Mouse (Mus musculus): ENCODE results near the gene Prkce.

Prkce gene

DNA sequence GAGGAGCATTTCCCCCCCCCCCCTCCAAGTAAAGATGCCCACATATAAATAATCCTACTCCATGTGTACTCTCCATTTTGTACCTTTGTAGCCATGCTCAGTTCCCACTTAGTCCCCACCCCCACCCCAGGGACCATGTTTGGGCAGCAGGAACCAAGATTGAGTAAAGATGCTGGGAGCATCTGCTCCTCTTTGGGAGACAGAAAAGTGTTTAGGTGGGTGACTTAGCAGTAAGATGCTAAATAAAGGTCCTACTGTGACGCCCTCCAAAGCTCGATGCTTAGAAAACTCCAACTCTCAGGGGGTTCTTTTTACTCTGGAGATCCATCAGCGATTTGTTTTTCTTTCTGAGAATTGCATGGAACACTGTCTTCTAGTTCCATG lies 270.7 kb downstream of the Prkce start:
- in situ Hi-C loops (cut with MseI, MboI) = no loop called here

DNA sequence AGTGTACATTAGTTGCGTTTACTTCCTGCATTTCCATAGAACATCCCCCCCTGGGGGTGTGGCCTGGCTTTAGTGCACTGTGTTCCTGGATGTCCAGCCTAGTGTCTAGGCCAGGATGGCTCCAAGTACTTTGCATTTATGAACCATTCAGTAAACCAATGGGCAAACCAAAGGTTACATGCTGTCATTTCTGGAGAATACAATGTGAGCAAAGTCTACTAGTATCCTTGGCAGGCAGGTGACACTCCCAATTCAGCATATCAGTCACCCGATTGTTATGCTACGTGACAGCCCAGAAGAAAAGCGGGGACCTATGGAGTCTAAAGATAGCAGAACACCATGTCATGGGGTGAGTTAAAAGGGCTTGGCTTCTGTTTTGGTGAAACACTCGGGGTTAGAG lies 271.2 kb downstream of the Prkce start:
- in situ Hi-C loops (cut with MseI, MboI) = no loop called here

- in situ Hi-C loops (cut with MseI, MboI) = no loop called here
Observed at GRCm38 (mm10) chr17:86441098-86441497, 273.5 kb downstream of the Prkce start.

DNA sequence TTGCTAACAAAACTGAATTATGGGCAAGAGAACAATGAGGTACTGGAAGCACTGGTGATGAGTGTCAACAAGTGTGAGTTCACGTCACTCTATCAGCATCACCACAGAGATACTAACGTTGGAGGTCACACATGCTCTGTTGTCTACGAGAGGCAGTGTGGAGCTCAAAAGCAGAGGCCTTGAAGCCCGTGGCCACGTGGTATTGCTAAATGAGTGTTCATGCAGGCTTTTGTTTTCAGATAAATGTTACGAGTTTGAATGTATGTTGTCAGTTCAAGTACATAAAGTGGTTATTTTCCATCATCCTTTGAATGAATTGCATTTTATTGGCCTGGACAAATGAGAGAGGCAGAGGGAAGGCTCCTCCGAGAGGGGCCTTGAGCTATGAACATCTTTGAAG lies 276.3 kb downstream of the Prkce start:
- in situ Hi-C loops (cut with MseI, MboI) = no loop called here

DNA sequence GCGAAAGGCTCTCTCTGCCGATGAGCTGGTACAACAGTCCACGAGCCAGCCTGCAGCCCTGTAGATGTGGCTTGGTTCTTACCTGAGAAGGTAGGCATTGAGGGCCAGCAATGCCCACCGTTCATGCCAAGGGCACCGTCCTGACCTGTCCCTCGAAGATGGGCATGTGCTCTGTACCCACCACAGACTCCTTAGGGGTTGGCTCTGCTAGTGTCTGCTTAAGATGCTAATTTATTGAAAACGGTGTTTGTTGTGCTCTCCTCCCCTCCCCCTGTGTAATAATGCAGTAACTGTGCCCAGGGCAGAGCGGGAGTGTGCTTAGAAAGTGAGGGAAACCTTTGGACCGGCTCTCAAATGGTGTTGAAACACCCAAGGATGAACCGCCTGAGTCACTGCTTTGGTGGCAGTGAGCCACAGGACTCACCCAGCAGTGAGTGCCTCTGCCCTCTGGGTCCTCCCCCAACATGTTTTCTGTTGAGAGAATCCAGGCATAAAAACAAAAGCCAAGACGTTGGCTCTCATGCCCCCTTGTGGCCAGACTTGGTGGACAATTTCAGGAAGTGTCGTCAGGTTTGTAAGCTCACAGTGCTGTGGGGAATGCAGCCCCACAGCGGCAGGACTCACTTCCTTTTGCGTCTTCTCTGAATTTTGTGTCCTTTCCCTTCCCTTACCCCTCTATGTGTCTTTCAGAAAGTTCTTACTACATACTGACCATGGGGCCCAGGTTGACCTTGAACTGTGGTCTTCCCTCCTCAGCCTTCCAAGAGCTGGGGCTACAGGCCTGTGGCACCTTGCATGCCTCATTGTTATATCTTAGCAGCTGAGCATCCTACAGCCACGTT lies 277.2 kb downstream of the Prkce start:
- in situ Hi-C loops (cut with MseI, MboI) = loop anchor here in 1 of 2 experiments (5.0 kb wide), 1 partner anchor 272 kb away; no protein-coding TSS in a partner anchor

- in situ Hi-C loops (cut with MseI, MboI) = loop anchor here in 1 of 2 experiments (5.0 kb wide), 1 partner anchor 273 kb away; no protein-coding TSS in a partner anchor
Observed at GRCm38 (mm10) chr17:86445420-86445720, 277.8 kb downstream of the Prkce start.

DNA sequence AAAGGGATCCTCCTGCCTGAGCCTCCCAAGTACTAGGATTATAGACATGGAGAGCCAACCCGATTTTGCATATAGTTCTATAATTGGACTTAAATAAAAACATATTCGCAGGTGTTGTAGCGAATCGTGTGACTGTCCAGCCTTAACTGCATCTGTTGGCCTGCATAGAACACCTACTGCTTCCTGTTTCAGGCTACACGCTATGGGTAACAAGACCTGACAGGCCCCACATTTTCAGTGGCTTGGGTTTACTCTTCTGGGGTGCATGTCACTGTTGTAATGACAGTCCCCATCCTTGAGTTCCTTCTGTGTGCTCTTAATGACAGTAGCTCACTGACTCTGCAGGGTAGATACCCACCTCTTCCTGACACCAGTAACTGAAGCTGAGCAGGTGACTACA lies 278.3 kb downstream of the Prkce start:
- in situ Hi-C loops (cut with MseI, MboI) = loop anchor here in 1 of 2 experiments (5.0 kb wide), 1 partner anchor 274 kb away; no protein-coding TSS in a partner anchor

DNA sequence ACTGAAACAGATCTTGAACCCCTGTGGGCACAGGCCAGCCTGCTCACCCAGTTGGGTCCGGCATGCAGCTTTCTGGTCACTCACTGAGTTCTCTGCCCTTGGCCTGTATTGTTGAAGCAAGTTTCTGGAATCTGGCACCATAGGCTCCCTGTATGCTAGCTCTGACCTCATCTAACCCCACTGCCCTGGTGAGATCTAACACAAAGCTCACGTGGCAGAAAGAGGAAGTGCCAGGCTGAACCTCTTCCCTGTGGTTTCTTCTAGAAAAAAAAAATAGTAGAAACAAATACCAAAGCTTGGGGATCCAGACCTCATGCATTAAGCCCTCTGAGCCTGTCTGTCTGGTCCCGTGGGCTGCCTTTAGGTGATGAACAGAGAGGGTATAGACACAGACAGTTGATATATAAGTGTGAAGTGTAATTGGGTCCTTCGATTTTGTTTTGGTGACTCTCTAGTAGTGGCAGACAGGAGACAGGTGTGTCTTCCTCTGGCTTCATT lies 279.6 kb downstream of the Prkce start:
- in situ Hi-C loops (cut with MseI, MboI) = loop anchor here in 1 of 2 experiments (5.0 kb wide), 1 partner anchor 275 kb away; no protein-coding TSS in a partner anchor

GRCm38 (mm10) chr17:86452934-86453333 lies 285.3 kb downstream of the Prkce start:
- in situ Hi-C loops (cut with MseI, MboI) = loop anchor here in 1 of 2 experiments (10.0 kb wide), 1 partner anchor 288 kb away; the partner anchor contains the start of gene Prkce

- in situ Hi-C loops (cut with MseI, MboI) = loop anchor here in 1 of 2 experiments (10.0 kb wide), 1 partner anchor 289 kb away; the partner anchor contains the start of gene Prkce
Observed at GRCm38 (mm10) chr17:86453673-86454350, 286.2 kb downstream of the Prkce start.

DNA sequence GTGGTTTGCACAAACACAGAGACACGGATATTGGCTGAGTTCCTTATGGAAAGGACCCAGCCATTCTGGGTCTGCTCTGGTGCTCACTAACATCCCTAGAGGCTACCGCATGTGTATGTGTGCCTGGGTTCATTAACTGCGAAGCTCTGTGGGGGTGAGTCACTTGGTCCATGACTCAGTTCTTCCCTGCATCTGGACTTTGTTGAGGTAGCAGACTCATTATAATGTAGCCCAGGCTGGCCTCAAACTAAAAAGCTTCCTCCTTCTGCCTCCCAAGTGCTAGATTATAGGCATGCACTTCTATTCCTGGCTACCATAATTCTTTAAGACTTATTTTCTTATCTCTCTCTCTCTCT lies 286.7 kb downstream of the Prkce start:
- in situ Hi-C loops (cut with MseI, MboI) = loop anchor here in 1 of 2 experiments (10.0 kb wide), 1 partner anchor 290 kb away; the partner anchor contains the start of gene Prkce

DNA sequence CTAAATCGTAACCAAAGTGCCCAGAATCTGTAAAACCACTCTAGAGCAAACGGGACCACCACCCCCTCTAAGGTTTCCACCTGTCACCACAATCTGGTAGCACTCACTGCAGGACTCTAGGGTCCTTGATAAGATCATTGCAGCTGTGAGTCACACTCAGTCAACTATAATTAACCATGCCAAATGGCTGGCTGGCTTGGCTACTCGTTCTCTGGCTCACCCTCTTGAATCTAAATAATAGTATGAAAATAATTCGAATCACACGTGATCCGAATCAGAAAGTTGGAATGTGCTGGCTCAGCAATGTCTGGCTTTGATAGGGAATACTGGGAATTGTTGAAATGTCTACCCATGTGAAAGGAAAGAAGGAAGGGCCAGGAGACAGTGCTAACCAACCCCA lies 288.9 kb downstream of the Prkce start:
- in situ Hi-C loops (cut with MseI, MboI) = loop anchor here in 1 of 2 experiments (10.0 kb wide), 1 partner anchor 292 kb away; the partner anchor contains the start of gene Prkce

- in situ Hi-C loops (cut with MseI, MboI) = loop anchor here in 1 of 2 experiments (10.0 kb wide), 1 partner anchor 294 kb away; the partner anchor contains the start of gene Prkce
Observed at GRCm38 (mm10) chr17:86458302-86458980, 290.9 kb downstream of the Prkce start.

DNA sequence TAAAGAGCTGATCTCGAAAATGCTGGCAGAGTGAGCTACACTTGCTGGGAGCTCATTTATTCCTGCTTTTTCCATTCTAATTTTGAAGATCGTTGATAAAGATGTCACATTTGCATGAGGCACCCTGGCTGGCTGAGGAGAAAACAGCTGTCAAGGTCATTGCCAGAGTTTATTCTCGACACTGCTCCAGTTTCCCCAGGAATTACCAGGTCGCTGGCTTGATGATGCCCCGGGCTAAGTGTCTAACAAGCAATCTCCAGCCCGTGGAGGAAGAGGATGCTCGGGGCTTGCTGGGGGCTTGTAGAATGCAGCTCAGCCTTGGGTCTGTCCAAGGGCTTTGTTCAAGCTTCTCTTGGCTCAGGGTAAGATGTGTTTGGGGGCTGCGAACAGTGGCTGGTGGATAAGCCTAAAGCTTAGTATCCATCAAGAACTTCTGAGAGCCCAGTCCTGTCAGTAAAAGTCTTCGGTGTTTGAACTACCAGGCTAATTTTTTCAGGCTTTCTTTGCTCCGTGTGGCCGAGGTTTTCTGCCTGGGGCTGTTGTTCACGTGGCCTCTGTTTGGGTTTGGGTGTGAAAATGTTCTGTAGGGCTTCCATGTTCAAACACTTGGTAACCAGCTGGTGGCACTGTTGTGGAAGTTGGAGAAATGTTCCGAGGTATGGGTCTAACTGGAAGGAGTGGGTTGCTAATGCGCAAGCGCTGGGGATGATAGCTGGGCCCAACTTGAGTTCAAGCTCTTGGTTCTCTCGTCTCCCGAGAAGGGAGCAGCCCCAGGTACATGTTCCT lies 293.3 kb downstream of the Prkce start:
- in situ Hi-C loops (cut with MseI, MboI) = no loop called here

GRCm38 (mm10) chr17:86463369-86463768 lies 295.8 kb downstream of the Prkce start:
- in situ Hi-C loops (cut with MseI, MboI) = no loop called here

DNA sequence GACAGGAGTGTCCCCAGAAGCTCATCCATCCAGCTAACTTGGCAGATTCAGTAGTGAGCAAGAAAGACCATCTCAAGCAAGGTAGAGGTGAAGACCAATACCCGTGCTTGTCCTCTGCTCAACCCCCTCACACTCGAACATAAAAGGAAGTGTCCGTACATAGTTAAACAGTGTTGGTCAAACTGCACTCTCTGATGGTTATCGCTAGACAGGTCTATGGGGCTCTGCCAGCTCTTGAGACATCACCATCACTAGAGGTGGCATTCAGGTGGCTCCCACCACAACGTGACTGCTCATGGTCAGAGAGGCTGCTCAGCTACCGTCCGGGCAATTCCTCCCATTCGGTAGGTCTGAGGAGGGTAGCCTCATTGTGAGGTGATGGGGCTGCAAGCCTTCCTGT lies 296.6 kb downstream of the Prkce start:
- in situ Hi-C loops (cut with MseI, MboI) = no loop called here

DNA sequence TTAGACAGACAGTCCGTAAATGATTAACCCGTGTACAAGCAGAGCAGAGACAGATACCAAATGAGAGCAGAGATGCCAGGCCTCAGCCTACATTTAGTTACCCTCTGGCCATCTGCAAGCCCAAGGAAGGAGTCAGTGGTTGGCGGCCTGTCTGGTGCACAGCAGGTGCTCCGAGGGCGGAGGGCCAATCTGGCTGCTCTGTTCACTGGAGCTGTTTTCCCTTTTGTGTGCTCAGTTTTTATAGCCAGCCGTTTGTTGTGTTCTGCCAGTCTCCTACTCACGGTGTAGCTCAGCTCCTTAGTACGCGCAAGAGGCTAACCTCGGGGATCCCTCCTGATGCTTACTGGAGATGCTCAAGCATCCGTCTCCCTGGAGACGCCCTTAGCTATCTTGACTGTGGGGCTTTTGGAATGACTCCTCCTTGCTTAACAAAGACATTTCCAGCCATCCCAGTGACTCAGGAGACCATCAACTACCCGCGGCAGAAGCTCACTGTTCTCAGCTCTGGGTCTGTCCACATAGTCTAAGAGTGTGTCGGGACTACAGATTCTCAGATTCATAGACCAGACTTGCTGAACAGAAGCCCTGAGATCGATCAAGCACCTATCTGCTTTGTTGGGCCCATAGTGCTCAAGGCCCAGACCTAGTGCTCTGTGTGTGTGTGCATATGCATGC lies 297.2 kb downstream of the Prkce start:
- in situ Hi-C loops (cut with MseI, MboI) = no loop called here

DNA sequence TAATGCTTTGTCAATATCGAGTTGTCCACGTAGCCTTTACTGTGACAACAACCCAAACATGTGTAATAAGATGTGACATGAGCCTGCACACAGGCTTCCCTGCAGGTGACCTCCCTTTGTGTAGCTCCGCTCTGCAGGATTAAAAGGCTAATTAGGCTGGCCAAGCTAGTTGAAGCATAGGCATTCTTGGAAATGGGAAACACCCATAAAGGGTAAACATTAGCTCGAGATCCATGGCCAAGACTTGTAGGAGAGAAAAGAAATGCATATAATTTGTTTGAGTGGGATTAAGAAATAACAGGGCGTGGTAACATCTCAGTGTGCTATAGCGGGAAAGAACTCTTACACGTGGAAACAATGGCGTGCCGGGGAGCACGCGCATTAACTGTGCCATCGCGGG lies 298.3 kb downstream of the Prkce start:
- in situ Hi-C loops (cut with MseI, MboI) = no loop called here

- in situ Hi-C loops (cut with MseI, MboI) = no loop called here
Observed at GRCm38 (mm10) chr17:86466412-86466811, 298.8 kb downstream of the Prkce start.

GRCm38 (mm10) chr17:86466871-86467270 lies 299.3 kb downstream of the Prkce start:
- in situ Hi-C loops (cut with MseI, MboI) = no loop called here
